Mouse (Mus musculus): ENCODE results near the gene Abl1.

DNA sequence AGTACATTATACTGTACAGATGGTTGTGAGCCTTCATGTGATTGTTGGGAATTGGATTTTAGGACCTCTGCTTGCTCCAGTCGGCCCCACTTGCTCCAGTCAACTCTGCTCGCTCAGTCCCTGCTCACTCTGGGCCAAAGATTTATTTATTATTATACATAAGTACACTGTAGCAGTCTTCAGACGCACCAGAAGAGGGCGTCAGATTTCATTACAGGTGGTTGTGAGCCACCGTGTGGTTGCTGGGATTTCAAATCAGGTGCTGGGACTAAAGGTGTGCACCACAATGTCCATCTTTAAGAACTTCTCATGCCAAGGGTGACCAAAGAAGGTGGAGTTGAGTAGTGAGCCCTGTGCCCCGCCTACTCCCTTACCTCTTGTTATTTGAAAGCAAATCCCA, 104.4 kb downstream of the Abl1 start:
- TF ChIP-seq POLR2A (IDR thresholded peaks at IDR 0.05; ENCODE audit: borderline replicate concordance, extremely low read depth, insufficient read depth, insufficient read length, poor library complexity, severe bottlenecking) = no peak
- TF ChIP-seq CTCF (IDR thresholded peaks at IDR 0.05; ENCODE audit: borderline replicate concordance, extremely low read depth, insufficient read depth, insufficient read length) = no peak

All from brain, embryonic 14.5 days (tissue).